Mouse (Mus musculus): Measurements from ENCODE around the gene Clk1.
"Not testable (repeated sequence)": the region's sequence is repeated elsewhere in the genome, so short reads cannot be mapped to it uniquely, and the experiment has no call there.

Gene Clk1

DNA sequence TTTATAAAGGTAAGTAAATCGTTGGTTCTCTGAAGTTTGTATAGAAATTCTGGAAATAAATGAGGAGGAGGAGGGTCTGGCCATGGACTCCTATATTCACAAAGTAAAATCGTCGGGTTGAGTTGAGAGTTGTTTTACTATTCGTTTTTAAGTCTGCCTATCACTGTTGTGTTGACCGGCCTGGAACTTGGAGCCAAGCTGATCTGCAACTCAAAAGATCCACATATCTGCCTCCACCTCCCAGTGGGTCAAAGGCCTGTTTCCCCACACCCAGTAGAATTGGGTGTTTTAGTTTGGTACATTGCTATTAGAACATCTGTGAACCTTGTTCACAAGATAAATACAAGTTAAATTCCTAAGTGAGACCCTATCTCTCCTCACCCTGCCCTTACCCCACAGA, 20.1 kb downstream of the Clk1 start:
- DNase-seq = no peak

DNA sequence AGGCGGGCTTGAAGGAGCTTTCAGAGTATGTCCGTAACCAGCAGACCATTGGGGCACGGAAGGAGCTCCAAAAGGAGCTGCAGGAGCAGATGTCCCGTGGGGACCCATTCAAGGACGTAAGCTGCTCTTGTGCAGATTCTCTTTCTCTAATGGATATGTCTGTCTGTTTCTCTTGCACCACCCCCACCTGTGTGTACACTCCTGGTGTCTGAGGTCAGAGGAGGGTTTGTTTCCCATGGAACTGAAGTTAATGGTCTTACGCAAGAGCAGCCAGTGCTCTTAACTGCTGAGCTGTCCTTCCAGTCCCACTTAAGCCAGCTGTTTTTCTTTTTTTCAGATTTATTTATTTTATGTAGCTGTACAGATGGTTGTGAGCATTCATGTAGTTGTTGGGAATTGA, 22.5 kb downstream of the Clk1 start:
- DNase-seq = no peak

DNA sequence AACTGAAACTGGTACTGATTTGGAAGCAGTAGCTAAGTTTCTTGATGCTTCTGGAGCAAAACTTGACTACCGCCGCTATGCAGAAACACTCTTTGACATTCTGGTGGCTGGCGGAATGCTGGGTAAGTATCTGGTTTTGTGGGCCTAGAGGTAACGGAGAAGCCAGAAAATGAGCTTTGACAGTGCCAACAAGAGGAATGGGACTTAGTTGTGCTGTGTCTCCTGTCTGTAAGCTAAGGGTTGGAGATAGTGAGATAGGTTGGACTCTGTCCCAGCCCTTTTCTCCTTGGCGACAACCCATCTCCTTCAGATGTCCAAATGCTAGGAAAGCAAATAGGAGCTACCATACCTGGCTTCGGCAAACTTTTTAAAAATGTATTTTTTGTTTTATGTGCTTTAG, 26.1 kb downstream of the Clk1 start:
- DNase-seq = no peak

DNA sequence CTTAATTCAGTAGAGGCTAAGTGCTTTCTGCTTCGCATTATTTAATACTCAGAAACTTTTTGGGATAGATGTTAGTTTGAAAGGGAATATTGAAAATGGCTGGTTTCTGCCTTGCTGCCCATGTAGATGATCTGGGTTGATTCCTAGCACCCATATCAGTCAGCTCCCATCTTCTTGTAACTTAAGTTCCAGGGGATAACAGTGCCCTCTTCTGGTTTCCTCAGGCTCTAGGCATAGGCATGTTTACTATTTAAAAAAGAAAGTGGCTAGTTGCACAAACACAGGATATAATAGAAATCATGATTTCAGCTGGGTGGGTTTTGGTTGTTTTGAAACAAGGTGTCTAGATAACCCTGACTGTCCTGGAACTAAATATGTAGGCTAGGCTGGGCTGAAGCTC, 27.7 kb downstream of the Clk1 start:
- DNase-seq = no peak

DNA sequence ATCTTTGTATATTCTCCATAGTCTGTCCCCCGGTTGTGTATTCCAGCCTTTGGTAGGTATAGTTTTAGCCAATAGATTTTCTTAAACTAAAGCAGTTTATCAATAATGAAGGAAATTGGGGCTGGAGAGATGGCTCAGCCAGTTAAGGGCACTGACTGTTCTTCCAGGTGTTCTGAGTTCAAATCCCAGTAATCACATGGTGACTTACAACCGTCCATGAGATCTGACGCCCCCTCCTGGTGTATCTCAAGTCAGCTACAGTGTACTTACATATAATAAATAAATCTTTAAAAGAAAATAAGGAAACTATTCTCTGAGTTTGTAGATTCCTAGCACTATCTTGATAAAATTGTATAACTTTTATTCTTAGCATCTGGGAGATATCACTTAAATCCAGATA, 28.5 kb downstream of the Clk1 start:
- DNase-seq = no peak

DNA sequence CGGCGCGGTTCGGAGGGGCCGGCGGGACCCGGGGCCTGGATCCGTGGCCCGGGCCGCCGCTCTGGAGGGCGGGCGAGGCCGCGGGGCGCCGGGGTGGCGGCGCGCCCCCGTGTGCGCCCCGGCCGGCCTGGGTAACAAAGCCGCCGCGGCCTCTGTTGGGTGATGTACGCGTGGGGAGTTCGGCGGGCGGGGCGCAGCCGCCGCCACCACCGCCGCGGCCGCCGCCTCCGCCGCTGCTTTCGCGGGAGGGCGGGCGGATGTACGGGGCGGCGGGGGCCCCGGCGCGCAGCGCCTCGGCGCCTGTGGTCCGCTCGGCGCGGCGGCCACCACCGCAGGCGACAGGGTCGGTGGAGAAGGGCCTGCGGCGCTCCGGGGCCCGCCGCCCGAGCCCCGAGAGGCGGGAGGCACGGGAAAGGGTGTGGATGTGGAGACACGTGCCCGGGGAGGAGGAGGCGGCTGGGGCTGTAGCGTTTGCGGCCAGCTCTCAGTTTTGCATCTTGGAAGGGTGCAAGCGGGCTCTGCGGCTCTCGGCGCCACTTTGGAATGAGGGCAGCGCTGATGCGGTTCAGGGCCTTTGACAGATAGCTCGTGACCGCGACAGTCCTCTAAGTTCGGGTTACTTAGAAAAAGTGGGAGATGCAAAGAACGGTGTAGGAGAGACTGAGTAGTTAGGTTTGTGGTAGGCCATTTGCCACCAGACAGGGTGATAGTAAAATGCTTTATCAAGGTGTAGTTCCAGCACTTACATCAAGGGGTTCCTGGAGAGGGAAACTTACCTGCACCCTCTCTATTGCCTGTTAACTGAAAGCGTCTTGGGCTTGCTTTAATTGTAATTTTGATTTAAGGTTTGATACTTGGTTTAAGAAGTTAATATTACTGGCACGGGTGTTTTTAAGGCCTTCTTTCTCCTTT, 30.3 kb downstream of the Clk1 start:
- peak; percentile 58 for DNase-seq

DNA sequence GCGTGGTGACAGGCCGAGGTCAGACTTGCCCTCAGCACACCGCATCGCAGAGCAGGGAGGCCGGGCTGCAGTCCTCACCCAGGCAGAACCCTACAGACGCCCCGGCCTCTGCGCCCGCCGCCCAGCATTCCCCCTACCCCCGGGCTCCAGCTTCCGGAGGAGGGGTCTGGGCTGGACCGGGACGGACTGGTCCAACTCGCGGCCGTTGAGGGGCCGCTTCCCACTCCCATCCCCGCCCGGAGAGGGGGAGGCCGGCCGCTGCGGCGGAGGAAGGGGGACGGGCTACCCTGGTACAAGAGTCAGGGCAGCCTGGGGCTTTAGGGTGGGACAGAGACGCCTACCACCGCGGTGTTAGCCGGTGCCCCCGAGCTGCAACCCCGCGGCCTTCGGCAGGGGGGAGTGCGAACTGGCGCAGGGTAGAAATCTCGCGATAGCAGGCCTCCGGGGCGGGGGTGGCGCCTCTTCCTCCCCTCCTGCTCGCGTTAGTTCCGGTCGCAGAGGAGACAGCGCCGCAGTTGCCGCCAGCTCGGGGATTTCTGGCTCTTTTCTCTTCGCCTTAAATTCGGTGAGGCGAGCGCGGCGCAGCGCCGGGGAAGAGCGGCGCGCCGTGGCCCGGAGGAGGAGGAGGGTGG, 31.1 kb downstream of the Clk1 start, which contains the start of gene Bzw1:
Gene Bzw1, plus strand, starts transcription at position 247 of the 632 bp plus-strand sequence.
- DNase-seq = peak; percentile 96

DNA sequence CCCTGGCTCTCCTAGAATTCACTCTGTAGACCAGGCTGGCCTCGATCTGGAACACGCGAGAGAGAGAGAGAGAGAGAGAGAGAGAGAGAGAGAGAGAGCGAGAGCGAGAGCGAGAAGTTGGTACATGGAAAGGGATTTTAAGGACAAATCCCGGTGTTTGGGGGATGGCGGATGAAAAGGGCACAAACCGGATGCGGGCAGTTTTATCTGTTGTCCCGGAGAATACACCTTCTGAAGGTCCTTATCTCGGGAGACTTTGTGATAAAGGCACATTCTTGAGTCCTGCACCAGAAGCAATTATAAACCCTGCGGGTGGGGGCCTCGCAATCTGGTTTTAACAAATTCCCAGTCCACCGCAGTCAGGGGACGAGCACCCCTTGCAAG, 31.6 kb downstream of the Clk1 start:
- DNase-seq = no peak

DNA sequence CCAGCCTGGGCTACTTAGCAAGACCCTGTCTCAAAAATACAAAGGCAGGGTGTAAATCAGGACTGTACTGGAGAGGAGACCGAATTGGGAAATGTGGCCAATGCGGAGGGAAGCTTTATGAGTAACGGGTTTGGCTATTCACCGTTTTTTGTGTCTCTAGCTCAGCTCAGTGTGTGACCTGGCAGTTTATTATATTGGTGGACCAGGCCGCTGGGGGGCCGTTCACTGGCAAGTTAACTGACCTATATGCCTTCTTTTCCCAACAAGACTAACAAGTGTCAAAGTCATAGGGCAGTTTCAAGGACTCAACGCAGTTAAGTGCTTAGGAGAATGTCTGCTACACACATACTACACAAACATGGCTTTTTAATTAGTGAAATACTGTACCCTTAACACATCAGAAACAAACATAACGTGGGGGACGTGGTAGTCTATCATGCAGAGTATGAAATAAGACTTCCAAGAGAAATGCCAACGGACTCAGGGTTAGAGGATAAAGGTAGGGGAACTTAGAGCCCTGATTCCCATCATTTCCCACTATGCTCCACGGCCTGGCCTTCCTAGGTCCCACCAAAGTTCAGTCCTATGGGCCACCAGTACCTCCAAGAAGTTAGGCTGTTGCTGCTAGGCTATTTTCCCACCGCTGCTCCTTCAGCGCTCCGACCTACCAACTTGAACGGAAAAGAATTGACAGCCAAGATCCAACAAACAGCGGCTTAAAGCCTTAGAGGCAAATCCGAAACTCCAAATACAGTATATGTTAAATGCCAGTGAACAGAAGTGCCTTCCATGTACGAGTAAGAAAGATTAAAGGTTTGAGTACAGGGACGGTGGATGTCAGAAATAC, 32.2 kb downstream of the Clk1 start:
- DNase-seq = peak; percentile 14

DNA sequence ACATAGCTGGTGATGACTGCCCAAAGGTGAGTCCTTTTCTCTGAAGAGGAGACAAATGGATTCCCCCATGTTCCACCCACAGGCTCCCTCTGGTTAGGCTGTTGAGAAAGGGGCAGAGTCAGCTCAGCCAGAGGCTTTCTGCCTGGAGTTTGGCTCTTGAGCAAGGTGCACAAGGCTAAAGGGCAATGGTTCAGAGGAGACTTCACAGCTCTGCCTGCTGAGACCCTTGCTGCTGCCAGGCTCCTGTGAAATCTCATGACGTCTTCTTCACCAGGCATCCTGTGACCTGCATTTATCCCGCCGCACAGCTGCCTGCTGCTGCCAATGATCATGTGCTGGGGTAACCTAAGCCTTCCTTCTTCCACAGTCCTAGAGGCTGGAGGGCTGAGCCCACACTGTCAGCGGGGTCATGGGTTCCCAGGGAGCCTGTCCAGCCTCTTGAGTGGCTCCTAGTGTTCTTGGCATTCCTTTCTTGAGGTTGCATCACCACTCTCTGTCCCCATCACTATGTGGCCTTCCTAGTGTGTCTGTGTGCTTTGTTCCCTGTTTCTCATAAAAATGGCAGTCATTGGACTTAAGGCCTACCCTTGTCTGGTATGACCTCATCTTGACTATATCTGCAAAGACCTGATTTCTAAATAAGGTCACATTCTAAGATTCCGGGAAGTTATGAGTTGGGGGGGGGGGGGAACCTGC, 41.1 kb downstream of the Clk1 start:
- peak; percentile 18 for DNase-seq

DNA sequence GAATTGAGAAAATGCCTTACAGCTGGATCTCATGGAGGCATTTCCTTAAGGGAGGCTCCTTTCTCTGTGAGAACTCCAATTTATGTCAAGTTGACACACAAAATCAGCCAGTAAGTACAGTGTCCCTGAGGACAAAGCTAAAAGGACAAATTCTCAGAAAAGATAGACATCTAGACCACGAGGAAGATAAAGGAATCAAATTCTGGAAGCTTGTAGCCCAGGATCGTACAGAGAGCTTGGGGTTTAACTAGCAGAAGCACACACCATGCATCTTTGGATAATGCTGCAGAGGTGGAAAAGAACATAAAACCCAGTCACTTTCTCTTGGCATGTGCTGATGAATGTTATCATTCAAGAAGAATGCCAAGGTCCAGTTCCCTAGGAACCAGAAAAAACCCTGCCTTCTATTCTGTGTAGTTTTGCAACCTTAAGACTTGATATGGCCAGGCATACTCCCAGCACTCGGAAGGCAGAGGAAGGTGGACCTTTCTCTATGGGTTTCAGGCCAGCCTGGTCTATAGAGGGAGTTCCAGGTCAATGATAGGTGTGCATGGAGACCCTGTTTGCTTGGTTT, 48.2 kb downstream of the Clk1 start:
- no peak for DNase-seq

DNA sequence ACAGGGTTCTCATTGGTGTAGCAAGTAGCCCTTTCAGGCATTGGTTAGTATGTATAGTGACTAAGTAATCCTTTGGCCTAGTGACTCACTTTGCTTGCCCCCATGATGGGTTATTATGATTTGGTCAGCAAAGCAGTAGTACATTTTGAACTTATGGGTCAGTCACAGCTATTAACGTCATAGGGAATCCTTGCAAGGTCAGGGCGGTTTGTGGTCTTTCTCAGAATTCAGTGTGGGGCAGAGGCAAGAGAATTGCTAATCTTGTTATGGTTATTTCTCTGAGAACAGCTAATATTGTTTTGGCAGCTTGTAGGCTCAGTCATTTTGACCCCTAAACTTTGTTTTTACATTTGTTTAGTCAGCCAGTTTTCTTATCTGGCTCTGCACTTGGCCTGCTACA, 49.6 kb downstream of the Clk1 start:
- DNase-seq = not testable (repeated sequence)

DNA sequence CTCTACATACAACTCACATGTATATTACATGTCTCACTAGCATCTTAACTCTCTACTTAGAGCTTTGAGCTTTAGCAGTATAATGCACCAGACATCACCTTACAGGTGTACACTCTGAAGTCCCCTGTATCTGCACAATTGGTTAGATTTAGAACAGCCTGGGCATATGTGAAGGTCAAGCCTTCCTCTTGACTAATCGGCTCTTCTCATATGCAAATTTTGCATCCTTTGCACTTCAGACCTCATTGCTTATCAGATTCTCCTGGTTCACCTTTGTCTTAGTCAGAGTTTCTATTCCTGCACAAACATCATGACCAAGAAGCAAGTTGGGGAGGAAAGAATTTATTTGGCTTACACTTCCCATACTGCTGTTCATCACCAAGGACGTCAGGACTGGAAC, 54.1 kb downstream of the Clk1 start:
- DNase-seq = no peak

DNA sequence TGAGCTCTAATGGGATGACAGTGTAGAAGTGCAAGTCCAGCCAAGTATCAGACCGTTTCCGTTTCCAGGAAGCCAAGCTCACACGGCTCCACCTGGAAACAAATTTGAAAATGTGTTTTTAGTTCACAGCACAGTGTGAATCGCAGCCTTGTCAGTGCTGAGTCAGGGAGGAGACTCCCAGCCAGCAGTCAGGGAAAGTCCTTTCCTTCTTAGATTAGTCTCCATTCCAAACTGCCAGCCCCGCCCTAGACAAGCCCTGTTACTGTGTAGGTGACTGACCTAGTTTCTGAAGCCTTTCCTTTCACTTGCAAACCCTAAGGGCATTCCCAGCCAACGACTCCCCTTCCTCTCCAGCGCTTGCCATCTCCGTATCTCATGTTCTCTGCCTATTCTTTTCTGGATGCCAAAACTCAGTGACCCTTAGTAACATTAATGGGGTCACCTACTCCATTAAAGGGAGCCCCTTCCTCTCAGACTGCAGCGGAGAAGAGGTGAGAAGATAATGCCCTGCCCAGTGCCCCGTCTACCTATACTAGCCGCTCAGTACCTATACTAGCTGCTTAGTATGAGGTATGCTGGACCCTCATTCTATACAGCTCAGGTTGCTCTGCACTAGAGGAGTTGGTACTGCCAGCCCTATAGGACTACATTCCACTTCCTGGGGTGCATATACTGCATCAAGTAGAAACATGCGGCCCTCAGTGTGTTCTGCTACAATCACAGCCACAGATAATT, 57.0 kb downstream of the Clk1 start:
- no peak for DNase-seq

DNA sequence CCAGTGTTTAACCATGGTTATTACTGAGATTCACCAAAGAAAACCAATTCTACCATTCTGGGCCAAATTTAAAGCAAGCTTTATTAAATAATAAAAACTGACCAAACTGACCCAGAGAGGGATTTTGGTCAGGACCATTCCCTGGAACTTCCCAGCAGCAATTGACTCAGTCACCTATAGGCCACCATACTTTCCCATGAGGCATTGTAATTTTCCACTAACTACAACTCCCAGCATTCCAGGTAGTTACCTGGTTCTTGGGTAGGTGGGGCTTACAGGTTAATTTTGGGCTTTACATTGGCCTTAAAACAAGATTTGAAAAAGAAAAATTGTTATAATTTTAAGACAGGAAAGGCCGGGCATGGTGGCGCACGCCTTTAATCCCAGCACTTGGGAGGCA, 58.0 kb downstream of the Clk1 start:
- DNase-seq = no peak

DNA sequence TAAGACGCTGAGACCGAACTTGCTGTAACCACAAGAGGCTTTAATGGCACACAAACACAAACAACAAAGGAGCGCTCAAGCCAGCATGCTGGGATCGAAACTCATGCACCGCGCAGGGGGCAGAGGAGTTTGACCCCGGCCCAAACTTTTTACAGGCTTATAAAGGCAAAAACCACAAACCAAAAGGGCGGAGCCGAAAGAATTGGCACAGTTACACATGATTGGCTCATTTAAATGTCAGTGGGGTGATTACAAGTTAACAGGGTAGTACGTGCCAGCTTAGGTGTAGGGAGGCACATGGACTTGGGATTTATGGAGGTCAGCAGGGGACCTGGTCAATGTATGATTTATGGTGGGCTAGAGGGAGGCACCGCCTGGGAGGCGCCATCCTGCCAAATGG, 59.3 kb downstream of the Clk1 start:
- no peak for DNase-seq

DNA sequence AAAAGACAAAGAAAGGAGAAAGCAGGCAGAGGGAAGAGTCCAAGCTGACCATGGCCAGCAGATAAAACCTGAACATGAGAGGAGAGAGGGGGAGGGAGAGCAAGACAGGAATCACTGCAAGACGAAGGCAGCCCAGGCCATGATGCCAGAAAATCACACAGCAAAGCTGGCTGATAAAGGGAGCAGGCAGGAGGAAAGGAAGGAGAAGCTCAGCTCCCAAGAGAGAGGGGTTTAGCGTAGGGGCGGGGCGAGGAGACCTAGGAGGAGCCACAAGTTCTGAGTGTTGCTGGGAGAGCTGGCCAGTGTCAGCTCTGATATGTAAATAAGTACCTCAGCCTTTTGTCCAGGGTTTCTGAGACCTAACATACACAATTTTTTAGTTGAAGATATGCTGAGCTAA, 61.6 kb downstream of the Clk1 start:
- DNase-seq = no peak
